Mouse (Mus musculus) CH12.LX (cell line): ENCODE results near the gene Morc3. TPM values are rescaled to one million over a fixed set of nuclear protein-coding genes. Genes with fewer than 3 reads are reported as not detected.
A peak's percentile ranks its signal among the peaks of the same experiment; 100 is the strongest.

ENCODE experiments used
- DNase-seq: peaks from one replicate; pipeline ENCODE4 v3.0.0-alpha.2; 2013; ENCODE audit errors: extremely low read depth
- H3K27ac ChIP-seq: 2 replicates; pipeline ENCODE4 v1.5.1; 2012; ENCODE audit warnings: low read depth, mild to moderate bottlenecking, control low read depth, moderate library complexity; ENCODE audit not compliant: insufficient read depth
- H3K27me3 ChIP-seq: replicated peaks from 2 replicates; pipeline ENCODE3; 2012; ENCODE audit warnings: inconsistent platforms
- H3K36me3 ChIP-seq, 2 experiments: replicated peaks in 1 of 2; 2 replicates each; pipeline versions ENCODE3 to v1.6.1; 2012; ENCODE audit warnings: inconsistent platforms in 1 of 2, low read length in 1 of 2, mild to moderate bottlenecking in 1 of 2, mixed read lengths in 1 of 2, moderate library complexity in 1 of 2; ENCODE audit not compliant: control insufficient read depth in 1 of 2, insufficient read depth in 1 of 2
- H3K4me1 ChIP-seq, 2 experiments: 2 replicates each; pipeline ENCODE4 v1.6.1; 2012; ENCODE audit warnings: inconsistent platforms in 1 of 2, moderate library complexity in 1 of 2; ENCODE audit not compliant: insufficient read depth in 2 of 2, control insufficient read depth in 1 of 2
- H3K4me2 ChIP-seq: 2 replicates; pipeline ENCODE4 v1.6.1; 2012; ENCODE audit warnings: low read depth, mild to moderate bottlenecking, control low read depth; ENCODE audit not compliant: poor library complexity, insufficient read depth, severe bottlenecking
- H3K4me3 ChIP-seq, 3 experiments: fragments of 150-350 bp in 1 of 3; sonication (generic) in 1 of 3; replicated peaks in 1 of 3; 2 replicates each; pipeline versions ENCODE3 to v1.5.1; 2011 to 2012; ENCODE audit warnings: low read depth in 2 of 3, low read length in 2 of 3, mild to moderate bottlenecking in 2 of 3, moderate library complexity in 2 of 3, control low read depth in 1 of 3, improper control_type of control experiment in 1 of 3, inconsistent platforms in 1 of 3, mixed read lengths in 1 of 3; ENCODE audit not compliant: poor library complexity in 1 of 3
- H3K79me2 ChIP-seq: replicated peaks from 2 replicates; pipeline ENCODE4 v1.6.1; 2012; ENCODE audit warnings: mild to moderate bottlenecking, moderate library complexity; ENCODE audit not compliant: control insufficient read depth, poor library complexity, insufficient read depth, severe bottlenecking; ENCODE audit errors: extremely low read depth
- H3K9ac ChIP-seq: 2 replicates; pipeline ENCODE4 v1.6.1; 2012; ENCODE audit warnings: low read depth, mild to moderate bottlenecking, control low read depth, moderate library complexity; ENCODE audit not compliant: insufficient read depth
- H3K9me3 ChIP-seq: replicated peaks from 2 replicates; pipeline ENCODE3; 2012; ENCODE audit warnings: low read length, inconsistent platforms, mixed read lengths
- CHD1 ChIP-seq: IDR thresholded peaks from 2 replicates; pipeline ENCODE4 v1.6.1; 2012; ENCODE audit warnings: low read depth, low read length, improper control_type of control experiment, inconsistent platforms
- CHD2 ChIP-seq: IDR thresholded peaks from 2 replicates; pipeline ENCODE4 v1.6.1; 2011; ENCODE audit warnings: low read length, improper control_type of control experiment
- CTCF ChIP-seq, 2 experiments: IDR thresholded peaks in 1 of 2; conservative IDR thresholded peaks in 1 of 2; 2 replicates each; pipeline ENCODE4 v1.5.1; 2011 to 2012; ENCODE audit warnings: low read depth in 2 of 2, low read length in 2 of 2, improper control_type of control experiment in 1 of 2, inconsistent platforms in 1 of 2, mild to moderate bottlenecking in 1 of 2, moderate library complexity in 1 of 2
- E2F4 ChIP-seq: IDR thresholded peaks from 2 replicates; pipeline ENCODE4 v1.6.1; 2011; ENCODE audit warnings: low read depth, low read length, improper control_type of control experiment; ENCODE audit not compliant: insufficient replicate concordance
- ELF1 ChIP-seq: IDR thresholded peaks from 2 replicates; pipeline ENCODE4 v1.6.1; 2014; ENCODE audit warnings: low read depth, mild to moderate bottlenecking, inconsistent platforms, low read length, improper control_type of control experiment
- EP300 ChIP-seq: IDR thresholded peaks from 2 replicates; pipeline ENCODE4 v1.6.1; 2011; ENCODE audit warnings: low read length, improper control_type of control experiment
- GABPA ChIP-seq: IDR thresholded peaks from 2 replicates; pipeline ENCODE4 v1.6.1; 2012; ENCODE audit warnings: low read depth, low read length, improper control_type of control experiment, inconsistent platforms; ENCODE audit not compliant: insufficient replicate concordance
- HCFC1 ChIP-seq: IDR thresholded peaks from 2 replicates; pipeline ENCODE4 v1.6.1; 2012; ENCODE audit warnings: low read depth, mild to moderate bottlenecking, inconsistent platforms, low read length, improper control_type of control experiment
- IRF4 ChIP-seq: IDR thresholded peaks from 2 replicates; pipeline ENCODE4 v1.6.1; 2014; ENCODE audit warnings: low read depth, mild to moderate bottlenecking, inconsistent platforms, low read length, improper control_type of control experiment
- JUN ChIP-seq: IDR thresholded peaks from 2 replicates; pipeline ENCODE4 v1.6.1; 2011; ENCODE audit warnings: low read depth, mild to moderate bottlenecking, low read length, improper control_type of control experiment, moderate library complexity; ENCODE audit not compliant: insufficient read depth
- JUND ChIP-seq: conservative IDR thresholded peaks from 2 replicates; pipeline ENCODE4 v1.6.1; 2011; ENCODE audit warnings: low read depth, low read length, improper control_type of control experiment
- KAT2A ChIP-seq: IDR thresholded peaks from 2 replicates; pipeline ENCODE4 v1.6.1; 2012; ENCODE audit warnings: low read length, improper control_type of control experiment, inconsistent platforms; ENCODE audit not compliant: insufficient replicate concordance
- MAFK ChIP-seq: IDR thresholded peaks from 2 replicates; pipeline ENCODE4 v1.6.1; 2011; ENCODE audit warnings: low read length, improper control_type of control experiment; ENCODE audit not compliant: insufficient replicate concordance
- MAX ChIP-seq: IDR thresholded peaks from 2 replicates; pipeline ENCODE4 v1.6.1; 2011; ENCODE audit warnings: low read length, improper control_type of control experiment
- MAZ ChIP-seq: IDR thresholded peaks from 2 replicates; pipeline ENCODE4 v1.6.1; 2012; ENCODE audit warnings: low read depth, mild to moderate bottlenecking, inconsistent platforms, low read length, improper control_type of control experiment, moderate library complexity
- MEF2A ChIP-seq: IDR thresholded peaks from 2 replicates; pipeline ENCODE4 v1.6.1; 2014; ENCODE audit warnings: low read depth, mild to moderate bottlenecking, inconsistent platforms, low read length, improper control_type of control experiment, borderline replicate concordance
- MYC ChIP-seq: IDR thresholded peaks from 2 replicates; pipeline ENCODE4 v1.6.1; 2011; ENCODE audit warnings: low read depth, mild to moderate bottlenecking, improper control_type of control experiment, low read length
- NELFE ChIP-seq: IDR thresholded peaks from 2 replicates; pipeline ENCODE4 v1.6.1; 2011; ENCODE audit warnings: low read depth, low read length, improper control_type of control experiment
- NRF1 ChIP-seq: IDR thresholded peaks from 2 replicates; pipeline ENCODE4 v1.6.1; 2014; ENCODE audit warnings: low read depth, mild to moderate bottlenecking, inconsistent platforms, low read length, improper control_type of control experiment, moderate library complexity
- PAX5 ChIP-seq: IDR thresholded peaks from 2 replicates; pipeline ENCODE4 v1.6.1; 2012; ENCODE audit warnings: low read length, inconsistent platforms, mixed read lengths
- POLR2A ChIP-seq: IDR thresholded peaks from 2 replicates; pipeline ENCODE4 v1.6.1; 2011; ENCODE audit warnings: low read depth, mild to moderate bottlenecking, improper control_type of control experiment, low read length
- POLR2AphosphoS2 ChIP-seq: IDR thresholded peaks from 2 replicates; pipeline ENCODE4 v1.6.1; 2011; ENCODE audit warnings: low read depth, low read length, improper control_type of control experiment
- RAD21 ChIP-seq: IDR thresholded peaks from 2 replicates; pipeline ENCODE4 v1.6.1; 2011; ENCODE audit warnings: low read depth, mild to moderate bottlenecking, low read length, improper control_type of control experiment, moderate library complexity
- RCOR1 ChIP-seq: conservative IDR thresholded peaks from 2 replicates; pipeline ENCODE4 v1.6.1; 2012; ENCODE audit warnings: low read depth, mild to moderate bottlenecking, inconsistent platforms, low read length, improper control_type of control experiment
- SIN3A ChIP-seq: IDR thresholded peaks from 2 replicates; pipeline ENCODE4 v1.6.1; 2012; ENCODE audit warnings: low read length, improper control_type of control experiment, inconsistent platforms
- SMC3 ChIP-seq: IDR thresholded peaks from 2 replicates; pipeline ENCODE4 v1.6.1; 2011; ENCODE audit warnings: low read depth, low read length, improper control_type of control experiment
- TBP ChIP-seq: conservative IDR thresholded peaks from 2 replicates; pipeline ENCODE4 v1.6.1; 2011; ENCODE audit warnings: low read depth, low read length, improper control_type of control experiment
- TCF12 ChIP-seq: IDR thresholded peaks from 2 replicates; pipeline ENCODE4 v1.6.1; 2014; ENCODE audit warnings: low read depth, mild to moderate bottlenecking, inconsistent platforms, low read length, improper control_type of control experiment
- UBTF ChIP-seq: IDR thresholded peaks from 2 replicates; pipeline ENCODE4 v1.6.1; 2012; ENCODE audit warnings: low read depth, mild to moderate bottlenecking, inconsistent platforms, low read length, improper control_type of control experiment, moderate library complexity
- USF2 ChIP-seq: conservative IDR thresholded peaks from 2 replicates; pipeline ENCODE4 v1.6.1; 2011; ENCODE audit warnings: low read depth, low read length, improper control_type of control experiment
- ZC3H11A ChIP-seq: IDR thresholded peaks from 2 replicates; pipeline ENCODE4 v1.6.1; 2012; ENCODE audit warnings: low read depth, mild to moderate bottlenecking, inconsistent platforms, low read length, improper control_type of control experiment
- ZNF384 ChIP-seq: IDR thresholded peaks from 2 replicates; pipeline ENCODE4 v1.6.1; 2012; ENCODE audit warnings: low read depth, low read length, improper control_type of control experiment, inconsistent platforms
- dilution Hi-C: fragments of 300-500 bp; cut with MboI; formaldehyde crosslinking; loops from 2 replicates; pipeline ENCODE4 v1.14.3; 2020; ENCODE audit warnings: low sequenced_read_pairs; ENCODE audit not compliant: extremely low pct_unique_long_range_greater_than_20kb, extremely low pct_ligation_motif_present
- in situ Hi-C: fragments of 300-500 bp; cut with MboI; formaldehyde crosslinking; loops from 3 replicates; pipeline ENCODE4 v1.14.3; 2019; ENCODE audit warnings: low sequenced_read_pairs, low pct_ligation_motif_present, low pct_unique_long_range_greater_than_20kb, mixed read lengths
- polyA plus RNA-seq: library from polyadenylated mRNA; unstranded; fragments of >175 nt; gene quantifications from 2 replicates; pipeline ENCODE4 v1.2.1, GENCODE M21; 2012; ENCODE audit warnings: low read depth; ENCODE audit not compliant: insufficient read length
- total RNA-seq, 2 experiments: library from RNA; depleted of rRNA; stranded (reverse); fragments of 300-350 nt in 1 of 2; fragments of >200 nt in 1 of 2; gene quantifications; 2 replicates each; pipeline ENCODE4 v1.2.3; 2012 to 2014

Gene Morc3
- total and polyA plus RNA-seq, 3 experiments: 17.8 to 53.2 (median 25.4) TPM

DNA sequence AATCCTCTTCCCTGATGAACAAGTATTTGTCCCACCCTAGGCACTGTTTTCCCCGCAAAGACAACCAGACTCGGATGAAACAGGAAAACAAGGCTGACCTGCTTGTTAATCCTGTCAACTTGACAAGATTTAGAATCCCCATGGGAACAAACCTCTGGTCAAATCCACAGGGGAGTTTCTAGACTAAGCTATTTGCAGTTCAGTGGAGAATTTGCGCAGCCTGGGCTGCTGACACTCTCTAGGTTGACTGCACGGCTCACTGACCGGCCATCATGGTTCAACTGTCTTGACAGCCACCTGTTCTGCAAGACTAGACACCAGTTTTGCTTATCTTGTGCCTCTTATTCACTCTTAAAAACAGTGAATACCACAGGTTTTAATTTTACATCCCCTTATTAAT, 1.0 kb upstream of the Morc3 start (continued):
- TF ChIP-seq TCF12 (0 out of 2 replicates have a peak, but pooled peaks have one; percentile 25), USF2 (no peak), JUND (no peak; the same call in 1 of the 2 replicates), MAX (peak; percentile 56; the same call in 1 of the 2 replicates), ZC3H11A (no peak), GABPA (no peak), CHD1 (no peak), CTCF (conservative IDR thresholded peaks at IDR 0.05 in 1 of 2, IDR thresholded peaks at IDR 0.05 in 1 of 2; ENCODE audit: low read depth in 2 of 2, low read length in 2 of 2) (no peak), EP300 (peak; percentile 67; the same call in 1 of the 2 replicates), ELF1 (no peak), NRF1 (peak; percentile 55; the same call in 1 of the 2 replicates), POLR2A (no peak), E2F4 (0 out of 2 replicates have a peak, but pooled peaks have one; percentile 33), POLR2AphosphoS2 (no peak), RCOR1 (0 out of 2 replicates have a peak, but pooled peaks have one; percentile 15), RAD21 (peak; percentile 1), KAT2A (peak; percentile 73; the same call in 1 of the 2 replicates)

DNA sequence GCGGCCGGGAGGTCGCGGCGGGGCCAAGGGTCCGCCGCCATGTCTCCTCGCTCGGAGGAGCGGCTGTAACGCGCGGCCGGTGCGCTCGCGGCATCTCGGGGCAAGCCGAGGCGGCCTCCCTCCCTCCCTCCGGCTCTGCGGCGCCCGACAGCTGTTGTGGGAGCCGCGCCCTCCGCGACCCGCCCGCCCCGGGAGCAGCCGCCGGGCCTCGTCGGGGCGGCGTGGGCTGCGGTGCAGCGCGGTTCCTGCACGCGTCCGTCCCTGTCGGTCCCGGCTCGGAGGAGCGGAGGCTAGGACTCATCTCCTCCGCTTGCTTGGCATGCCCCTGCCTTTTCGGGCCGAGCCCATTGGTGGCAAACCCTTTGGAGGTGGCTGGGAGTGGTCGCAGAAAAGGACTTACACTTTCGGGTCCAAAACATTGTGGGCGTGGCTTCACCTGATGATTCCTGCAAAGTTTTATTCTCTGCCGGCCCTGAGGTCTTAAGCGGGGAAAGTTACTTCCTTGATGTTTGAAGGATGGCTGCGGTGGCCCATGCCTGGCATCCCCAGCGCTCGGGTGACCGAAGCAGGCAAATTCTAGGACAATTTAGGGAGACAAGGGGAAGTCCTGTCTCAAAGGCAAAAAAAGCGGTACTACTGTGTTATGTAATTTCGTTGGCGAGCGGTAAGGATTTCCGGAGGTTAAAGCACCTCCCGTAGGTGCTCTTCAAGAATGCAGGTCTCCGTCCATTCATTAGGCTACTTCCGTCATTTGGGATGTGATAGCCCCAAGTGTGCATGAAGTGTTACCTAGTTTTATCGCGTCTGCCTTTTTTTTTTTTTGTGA, 743 bp downstream of the Morc3 start:
- dilution Hi-C loops: no loop called here
- 0 out of 2 replicates have a peak, but pooled peaks have one; percentile 2 for TF ChIP-seq MAZ
- no peak for TF ChIP-seq PAX5
- peak in 1 of 2 experiments; percentile 34; a peak in 2 of 4 replicates for TF ChIP-seq CTCF (conservative IDR thresholded peaks at IDR 0.05 in 1 of 2, IDR thresholded peaks at IDR 0.05 in 1 of 2; ENCODE audit: low read depth in 2 of 2, low read length in 2 of 2)
- TF ChIP-seq MAFK: no peak
- TF ChIP-seq MYC: 0 out of 2 replicates have a peak, but pooled peaks have one; percentile 29
- TF ChIP-seq POLR2AphosphoS2: no peak
- no peak for TF ChIP-seq ZC3H11A
- no peak for TF ChIP-seq IRF4
- peak; percentile 48; the same call in 1 of the 2 replicates for TF ChIP-seq SIN3A
- TF ChIP-seq CHD2: no peak
- TF ChIP-seq HCFC1: 0 out of 2 replicates have a peak, but pooled peaks have one; percentile 32
- TF ChIP-seq TBP: no peak
- TF ChIP-seq ZNF384: peak; percentile 81
- no peak for TF ChIP-seq MAX
- no peak for TF ChIP-seq CHD1
- TF ChIP-seq SMC3: 0 out of 2 replicates have a peak, but pooled peaks have one; percentile 14
- TF ChIP-seq NELFE: 0 out of 2 replicates have a peak, but pooled peaks have one; percentile 35
- TF ChIP-seq MEF2A: peak; percentile 49; the same call in 1 of the 2 replicates
- TF ChIP-seq KAT2A: 0 out of 2 replicates have a peak, but pooled peaks have one; percentile 15
- TF ChIP-seq EP300: no peak; the same call in 1 of the 2 replicates
- TF ChIP-seq POLR2A: no peak; the same call in 1 of the 2 replicates
- TF ChIP-seq E2F4: no peak
- no peak for TF ChIP-seq JUN
- TF ChIP-seq UBTF: peak; percentile 74; the same call in 1 of the 2 replicates
- peak; percentile 21; the same call in 1 of the 2 replicates for TF ChIP-seq NRF1
- no peak for TF ChIP-seq JUND

More for the DNA sequence above, 743 bp downstream of the Morc3 start:
- peaks cover 51% of the 10 kb centered on the region for H3K79me2 ChIP-seq
- no peaks in the 10 kb centered on the region for H3K27me3 ChIP-seq
- peak overlapping the region; percentile 65 for H3K27ac ChIP-seq
- DNase-seq: peak; percentile 77
- peaks cover 0 to 33% of the 10 kb centered on the region in 2 experiments for H3K36me3 ChIP-seq
- peak overlapping the region; percentile 85 for H3K9ac ChIP-seq
- H3K4me2 ChIP-seq: peak overlapping the region; percentile 44
- H3K4me3 ChIP-seq: peak overlapping the region; percentile 90 to 96 (median 90)
- in situ Hi-C loops: loop anchor here (10.0 kb wide), 1 partner anchor 48 kb away; no protein-coding TSS in a partner anchor
- peaks cover 0 to 49% of the 10 kb centered on the region in 2 experiments; a peak in 2 of 4 replicates for H3K4me1 ChIP-seq
- H3K9me3 ChIP-seq: peaks cover 10% of the 10 kb centered on the region
